Mouse (Mus musculus): ENCODE results near the gene Olfr461. TPM values are rescaled to one million over a fixed set of nuclear protein-coding genes. Genes with fewer than 3 reads are reported as not detected.
"Not testable (repeated sequence)": the region's sequence is repeated elsewhere in the genome, so short reads cannot be mapped to it uniquely, and the experiment has no call there.

The Olfr461 gene
- not detected for total RNA-seq (2021)
- long read RNA-seq, experiment 1: 0 reads
- long read RNA-seq, experiment 2: 0 reads

DNA sequence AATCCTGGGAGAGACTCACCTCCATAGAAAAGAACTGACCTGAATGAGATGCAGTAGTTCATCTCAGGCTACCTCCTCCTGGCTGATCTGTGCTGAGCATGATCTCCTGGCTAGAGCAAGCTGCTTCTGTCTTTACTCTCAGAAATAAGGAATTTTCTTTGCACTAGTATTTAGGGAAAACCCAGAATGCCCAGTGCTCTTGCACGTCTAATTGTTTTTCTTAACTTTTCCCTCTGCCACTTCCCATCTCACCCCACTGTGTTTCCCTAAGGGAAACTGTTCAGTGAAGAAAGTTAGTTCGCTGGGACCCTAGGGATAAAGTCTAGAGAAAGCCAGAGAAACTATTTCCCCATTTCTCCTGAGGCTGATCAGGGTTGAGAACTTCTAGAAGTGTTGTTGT, at the start of gene Olfr461:
TSS of gene Olfr461 (minus strand) at position 101 of the 400 bp plus-strand sequence.
- no peak for DNase-seq (ENCODE audit: low spot score in 2 of 2)

DNA sequence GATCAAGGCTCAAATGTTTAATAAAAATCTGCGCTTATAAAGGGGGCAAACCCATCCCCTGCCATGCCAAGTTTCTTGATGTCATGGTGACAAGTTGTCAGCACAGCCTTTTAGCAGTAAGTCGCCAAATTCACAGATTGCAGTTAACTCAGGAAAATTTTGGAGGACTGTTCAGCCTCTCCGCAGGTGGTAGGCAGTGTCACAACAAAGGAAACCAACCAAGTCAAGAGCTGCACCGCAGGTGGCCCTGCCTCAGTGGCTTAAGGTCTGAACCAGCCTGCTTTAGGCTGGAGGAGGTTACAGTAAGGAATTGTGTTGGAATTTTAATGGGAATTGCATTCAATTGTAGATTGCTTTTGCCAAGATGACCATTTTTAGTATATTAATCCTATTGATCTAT, 43.7 kb upstream of the Olfr461 start:
- DNase-seq (ENCODE audit: low spot score in 2 of 2): not testable (repeated sequence)

DNA sequence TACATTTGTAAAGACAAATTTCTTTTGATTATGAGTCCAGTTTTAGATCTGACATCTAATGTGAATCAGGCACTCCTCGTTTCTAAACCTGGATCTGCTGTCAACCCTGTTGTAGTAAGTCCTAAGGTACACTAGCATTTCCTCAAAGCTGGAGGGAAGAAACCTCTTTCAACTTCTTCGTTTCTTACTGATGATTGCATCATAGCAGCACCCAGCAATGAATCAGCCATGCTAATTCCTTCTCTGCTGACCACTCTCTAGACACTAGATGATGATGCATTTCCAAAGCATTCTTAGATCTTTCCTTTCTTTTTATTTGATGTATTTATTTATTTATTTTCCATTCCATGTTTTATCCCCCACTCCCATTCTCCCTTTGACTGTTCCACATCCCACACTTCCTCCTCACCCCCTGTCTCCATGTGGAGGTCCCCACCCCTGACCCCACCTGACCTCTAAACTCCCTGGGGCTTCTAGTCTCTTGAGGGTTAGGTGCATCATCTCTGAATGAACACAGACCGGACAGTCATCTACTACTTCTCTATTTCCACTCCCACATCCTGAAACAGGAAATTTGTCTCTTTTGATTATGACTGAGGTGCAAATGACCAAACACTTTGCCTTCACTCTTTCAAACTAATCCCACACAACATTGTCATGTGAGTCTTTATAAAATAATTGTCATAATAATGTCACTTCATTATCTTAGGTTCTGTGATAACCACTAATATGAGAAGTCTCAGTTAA, 40.1 kb upstream of the Olfr461 start:
- no peak for DNase-seq (ENCODE audit: low spot score in 2 of 2)

DNA sequence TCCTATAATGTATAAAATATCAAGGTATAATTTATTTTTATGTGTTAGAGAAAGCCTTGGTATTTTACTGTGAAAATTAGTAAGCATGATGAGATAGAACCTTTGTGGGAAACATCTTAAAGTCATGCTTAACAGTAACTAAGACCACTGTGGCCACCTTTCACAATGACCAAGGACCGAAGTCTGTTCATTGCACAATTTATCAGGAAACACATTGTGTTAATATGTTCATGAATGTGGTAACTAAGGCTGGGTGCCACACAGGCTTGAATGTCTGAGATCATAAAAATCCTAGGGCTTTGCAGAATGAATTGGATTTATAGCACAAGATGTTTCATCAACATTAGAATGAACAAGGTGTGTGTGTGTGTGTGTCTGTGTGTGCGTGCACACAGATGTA, 33.5 kb upstream of the Olfr461 start:
- DNase-seq (ENCODE audit: low spot score in 2 of 2): no peak

DNA sequence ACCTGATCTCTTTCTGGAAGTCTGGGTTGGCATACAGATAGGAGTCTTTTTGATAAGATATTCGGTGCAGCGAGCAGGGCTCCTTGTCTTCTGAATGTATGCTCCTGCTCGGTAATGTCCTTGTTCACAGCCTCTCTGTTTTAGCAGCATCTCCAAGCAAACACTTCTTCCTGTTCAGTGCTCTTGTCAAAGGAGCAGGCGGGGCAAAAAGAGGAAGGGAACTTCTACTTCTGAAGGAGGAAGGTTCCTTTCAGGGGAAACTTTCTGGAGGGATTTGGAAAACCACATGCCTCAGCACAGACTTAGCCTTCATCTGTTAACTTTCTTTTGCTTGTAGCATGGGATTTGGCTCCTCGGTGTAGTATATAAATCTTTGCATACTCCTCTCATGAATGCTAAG, 30.8 kb upstream of the Olfr461 start, which contains the start of gene Clec5a:
TSS of gene Clec5a (minus strand) at position 177 of the 400 bp plus-strand sequence.
- DNase-seq (ENCODE audit: low spot score in 2 of 2): no peak

DNA sequence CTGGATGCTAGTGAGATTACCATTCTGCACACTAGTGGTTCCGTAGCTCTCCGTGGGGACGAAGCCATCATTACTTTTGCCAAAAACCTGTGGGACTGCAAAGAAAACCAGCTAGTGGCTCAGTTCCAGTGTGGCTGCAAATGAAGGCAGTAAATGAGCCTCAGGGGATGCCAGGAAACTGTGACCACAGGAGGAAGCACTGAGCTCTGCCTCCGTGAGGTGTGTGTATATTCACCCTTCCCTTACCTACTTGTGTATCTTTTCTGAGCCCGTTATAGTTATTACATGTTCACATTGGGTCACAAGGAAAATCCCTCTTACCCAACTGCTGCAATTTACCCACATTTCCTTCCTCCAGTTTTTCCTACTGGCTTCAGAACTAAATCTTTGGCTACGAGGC, 29.5 kb upstream of the Olfr461 start:
- DNase-seq (ENCODE audit: low spot score in 2 of 2): no peak

DNA sequence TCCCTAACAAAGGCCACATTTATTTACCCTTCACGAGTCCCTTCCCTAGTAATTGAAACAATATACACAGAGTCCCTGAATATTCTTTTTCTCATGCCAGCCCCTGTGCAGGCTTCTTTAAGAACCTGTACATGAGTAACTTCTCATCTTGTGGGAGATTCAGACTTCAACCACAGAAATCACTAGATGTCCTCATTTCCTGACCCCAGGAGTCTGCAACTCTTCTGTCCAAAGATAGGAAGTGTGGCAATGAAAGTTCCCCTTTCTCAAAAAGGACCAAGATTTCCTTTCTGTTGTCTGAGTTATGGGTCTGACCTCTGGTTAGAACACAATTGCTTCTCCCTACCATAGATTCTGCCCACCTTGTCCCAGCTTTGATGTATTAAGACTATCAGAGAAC, 21.5 kb upstream of the Olfr461 start:
- DNase-seq (ENCODE audit: low spot score in 2 of 2): no peak

DNA sequence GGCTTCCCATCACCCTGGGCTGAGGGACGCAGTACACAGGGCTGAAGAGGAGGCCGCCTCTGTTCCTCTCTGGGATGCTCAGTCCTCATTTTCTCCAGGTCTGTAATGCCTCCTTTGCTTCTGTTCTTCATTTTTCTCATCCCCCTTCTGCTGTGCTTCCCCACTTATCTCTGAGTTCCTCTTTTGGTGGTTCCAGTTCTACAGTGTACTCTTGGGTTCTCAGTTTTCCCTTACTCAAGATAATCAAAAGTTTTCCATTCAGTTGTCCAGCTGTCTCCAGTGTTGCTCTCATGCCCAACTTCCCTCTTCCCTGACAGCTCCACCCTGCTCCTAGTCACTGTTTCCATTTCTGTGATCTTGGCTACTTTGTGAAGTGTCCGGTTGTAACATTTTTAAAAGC, 18.8 kb upstream of the Olfr461 start:
- DNase-seq (ENCODE audit: low spot score in 2 of 2): no peak

DNA sequence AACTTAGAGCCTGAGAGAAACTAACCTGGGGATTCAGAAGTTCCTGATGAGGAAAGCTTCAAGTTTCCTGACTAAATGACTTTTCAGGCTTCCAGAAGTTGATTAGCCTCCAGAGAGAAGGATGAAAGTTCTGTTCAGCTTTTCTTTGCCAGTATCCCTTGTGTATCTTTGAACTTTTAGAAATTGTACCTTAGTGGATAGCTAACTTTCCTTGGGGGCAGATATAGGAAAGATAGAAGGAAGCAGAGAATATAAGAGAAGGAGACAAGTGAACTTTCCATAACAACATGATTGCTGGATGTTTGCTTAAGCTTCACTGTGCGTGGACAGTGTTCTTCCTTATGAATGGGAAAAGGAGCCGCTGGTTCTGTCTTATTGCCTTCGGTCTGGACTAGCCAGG, 14.3 kb upstream of the Olfr461 start, which contains the start of gene Olfr460:
TSS of gene Olfr460 (plus strand) at position 301 of the 400 bp plus-strand sequence.
- DNase-seq (ENCODE audit: low spot score in 2 of 2): no peak

DNA sequence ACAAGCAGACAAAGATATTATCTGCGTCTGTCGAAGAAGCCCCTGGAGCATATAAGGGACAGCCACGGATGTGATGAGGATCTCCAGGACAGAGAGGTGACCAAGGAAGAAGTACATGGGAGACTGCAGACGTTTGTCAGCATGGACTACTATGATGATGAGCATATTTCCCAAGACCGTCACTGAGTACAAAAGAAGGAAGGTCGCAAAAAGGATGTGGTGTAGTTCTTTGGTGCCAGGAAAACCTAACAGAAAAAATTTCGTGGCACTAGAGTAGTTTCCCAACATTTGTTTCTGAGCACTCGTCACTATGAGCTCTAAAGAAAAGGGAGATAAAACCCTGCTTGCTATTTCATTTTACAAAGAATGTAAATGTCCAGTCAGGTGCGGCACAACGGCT, 10.2 kb downstream of the Olfr461 start:
- DNase-seq (ENCODE audit: low spot score in 2 of 2): no peak

DNA sequence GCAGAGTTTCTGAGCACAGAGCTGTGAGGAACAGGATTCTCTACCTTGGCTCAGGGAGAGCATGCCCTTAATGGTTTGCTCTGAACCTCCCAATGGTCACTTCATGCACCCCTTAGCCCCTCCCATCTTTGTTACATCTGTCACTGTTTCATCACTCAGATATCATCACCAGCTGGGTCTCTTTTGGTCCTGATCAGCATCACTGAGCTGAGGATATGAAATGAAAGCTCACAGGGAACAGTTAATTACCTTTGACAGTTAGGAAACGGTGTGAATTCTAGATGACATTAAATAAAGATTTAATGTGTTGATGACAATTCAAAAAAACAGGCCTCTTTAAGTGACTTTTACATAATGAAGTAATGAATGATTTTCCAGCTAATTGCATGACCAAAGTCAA, 35.4 kb downstream of the Olfr461 start, which contains the start of gene Prss37:
TSS of gene Prss37 (minus strand) at position 101 of the 400 bp plus-strand sequence.
- DNase-seq (ENCODE audit: low spot score in 2 of 2): no peak

DNA sequence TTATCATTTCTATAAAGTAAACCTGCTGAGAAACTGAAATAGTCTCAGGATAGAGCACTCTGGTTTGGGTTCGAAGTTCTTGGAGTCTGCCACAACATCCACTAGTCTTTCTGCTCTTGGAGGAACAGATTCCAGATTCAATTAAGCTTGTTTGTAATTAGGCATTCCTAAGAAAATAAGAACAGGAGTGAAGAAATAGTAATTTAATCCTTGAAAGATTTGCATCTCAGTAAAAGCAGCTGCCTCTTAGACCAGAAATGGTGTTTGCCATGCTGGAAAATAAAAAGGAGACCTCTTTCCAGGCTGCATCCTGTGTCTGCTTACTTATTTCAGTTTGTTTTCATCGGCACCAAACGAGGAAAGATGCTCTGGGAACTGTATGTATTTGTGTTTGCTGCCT, 61.6 kb downstream of the Olfr461 start, which contains the start of gene Tas2r108:
TSS of gene Tas2r108 (plus strand) at position 301 of the 400 bp plus-strand sequence.
- DNase-seq (ENCODE audit: low spot score in 2 of 2): no peak

Other genes starting within 250 kb of the Olfr461 start
- 10 to 100 TPM; 16.0 to 18.6 TPM for gene Agk, start 229.9 kb downstream of the Olfr461 start, total RNA-seq (2021)
- 1 to 10 TPM; 3.9 to 5.4 TPM for gene E330009J07Rik, start 118.9 kb downstream of the Olfr461 start, total RNA-seq (2021)
- not detected for gene Wee2, start 116.0 kb downstream of the Olfr461 start, total RNA-seq (2021)
- 10 to 100 TPM; 35.7 to 41.4 TPM for gene Ssbp1, start 83.7 kb downstream of the Olfr461 start, total RNA-seq (2021)
- gene Tas2r137, start 63.8 kb downstream of the Olfr461 start, total RNA-seq (2021): not detected
- gene Tas2r108, start 61.5 kb downstream of the Olfr461 start, total RNA-seq (2021): not detected
- not detected for gene Prss37, start 35.5 kb downstream of the Olfr461 start, total RNA-seq (2021)
- gene Olfr460, start 14.4 kb upstream of the Olfr461 start, total RNA-seq (2021): not detected
- under 1 TPM; 0.78 to 0.80 TPM for gene Clec5a, start 30.8 kb upstream of the Olfr461 start, total RNA-seq (2021)
- not detected for gene Tas2r138, start 58.3 kb upstream of the Olfr461 start, total RNA-seq (2021)
- gene Mgam, start 73.8 kb upstream of the Olfr461 start, total RNA-seq (2021): under 1 TPM; 0.27 to 0.60 TPM